Mouse (Mus musculus): ENCODE data around the gene Fam107b. TPM values are rescaled to one million over a fixed set of nuclear protein-coding genes. Genes with fewer than 3 reads are reported as not detected.
A peak's percentile ranks its signal among the peaks of the same experiment; 100 is the strongest.
"Not testable (repeated sequence)": the region's sequence is repeated elsewhere in the genome, so short reads cannot be mapped to it uniquely, and the experiment has no call there.

Gene Fam107b
- polyA plus RNA-seq, 1 experiment from 2014 or later = 42.2 TPM

GRCm38 (mm10) chr2:3717847-3718246 lies 147.6 kb downstream of the Fam107b start:
- 64% methylated on average over 4 of the region's 4 CpGs for WGBS
- H3K4me3 ChIP-seq (replicated peaks; ENCODE audit: low read length) = no peak overlapping the region

GRCm38 (mm10) chr2:3719436-3720121 lies 149.3 kb downstream of the Fam107b start:
- not testable (repeated sequence) for H3K4me2 ChIP-seq (ENCODE audit: low read depth, low read length)

More at GRCm38 (mm10) chr2:3717847-3718246, 147.6 kb downstream of the Fam107b start:
- Histone ChIP-seq H3K27me3 (ENCODE audit: control insufficient read depth, insufficient read depth, low read length) (no peaks in the 10 kb centered on the region), H3K9ac (ENCODE audit: low read length) (no peak overlapping the region), H3K36me3 (ENCODE audit: control insufficient read depth, insufficient read depth, low read length) (no peaks in the 10 kb centered on the region), H3K27ac (ENCODE audit: low read length) (no peak overlapping the region), H3K9me3 (replicated peaks; ENCODE audit: control insufficient read depth, low read length) (no peaks in the 10 kb centered on the region), H3K4me1 (ENCODE audit: control insufficient read depth, insufficient read depth, low read length) (peaks cover 30% of the 10 kb centered on the region), H3K4me2 (ENCODE audit: low read depth, low read length) (no peak overlapping the region)
- ATAC-seq (ENCODE audit: insufficient read depth, low FRiP score) = no peak

GRCm38 (mm10) chr2:3721107-3721506 lies 150.8 kb downstream of the Fam107b start:
- peaks cover 18% of the 10 kb centered on the region for H3K4me1 ChIP-seq (ENCODE audit: control insufficient read depth, insufficient read depth, low read length)
- 91% methylated on average over 5 of the region's 5 CpGs for WGBS
- H3K9me3 ChIP-seq (replicated peaks; ENCODE audit: control insufficient read depth, low read length) = no peaks in the 10 kb centered on the region
- no peak overlapping the region for H3K4me3 ChIP-seq (replicated peaks; ENCODE audit: low read length)
- H3K4me2 ChIP-seq (ENCODE audit: low read depth, low read length) = no peak overlapping the region
- no peak overlapping the region for H3K27ac ChIP-seq (ENCODE audit: low read length)
- H3K36me3 ChIP-seq (ENCODE audit: control insufficient read depth, insufficient read depth, low read length) = no peaks in the 10 kb centered on the region
- no peak overlapping the region for H3K9ac ChIP-seq (ENCODE audit: low read length)
- H3K27me3 ChIP-seq (ENCODE audit: control insufficient read depth, insufficient read depth, low read length) = no peaks in the 10 kb centered on the region
- ATAC-seq (ENCODE audit: insufficient read depth, low FRiP score) = no peak

More at GRCm38 (mm10) chr2:3719436-3720121, 149.3 kb downstream of the Fam107b start:
- not testable (repeated sequence) for H3K27me3 ChIP-seq (ENCODE audit: control insufficient read depth, insufficient read depth, low read length); H3K36me3 ChIP-seq (ENCODE audit: control insufficient read depth, insufficient read depth, low read length); H3K4me3 ChIP-seq (replicated peaks; ENCODE audit: low read length); ATAC-seq (ENCODE audit: insufficient read depth, low FRiP score); H3K9me3 ChIP-seq (replicated peaks; ENCODE audit: control insufficient read depth, low read length); H3K27ac ChIP-seq (ENCODE audit: low read length); H3K9ac ChIP-seq (ENCODE audit: low read length)
- 76% methylated on average over 5 of the region's 5 CpGs for WGBS
- H3K4me1 ChIP-seq (ENCODE audit: control insufficient read depth, insufficient read depth, low read length) = peaks cover 28% of the 10 kb centered on the region

- Histone ChIP-seq H3K9me3 (replicated peaks; ENCODE audit: control insufficient read depth, low read length) (no peaks in the 10 kb centered on the region), H3K36me3 (ENCODE audit: control insufficient read depth, insufficient read depth, low read length) (no peaks in the 10 kb centered on the region), H3K4me3 (replicated peaks; ENCODE audit: low read length) (no peak overlapping the region), H3K4me2 (ENCODE audit: low read depth, low read length) (no peak overlapping the region), H3K4me1 (ENCODE audit: control insufficient read depth, insufficient read depth, low read length) (peaks cover 22% of the 10 kb centered on the region), H3K27ac (ENCODE audit: low read length) (no peak overlapping the region), H3K9ac (ENCODE audit: low read length) (no peak overlapping the region), H3K27me3 (ENCODE audit: control insufficient read depth, insufficient read depth, low read length) (no peaks in the 10 kb centered on the region)
- 51% methylated on average over 6 of the region's 6 CpGs for WGBS
- no peak for ATAC-seq (ENCODE audit: insufficient read depth, low FRiP score)
Measured at GRCm38 (mm10) chr2:3721974-3722373, 151.7 kb downstream of the Fam107b start.

- Histone ChIP-seq H3K4me1 (ENCODE audit: control insufficient read depth, insufficient read depth, low read length) (peaks cover 18% of the 10 kb centered on the region), H3K9ac (ENCODE audit: low read length) (no peak overlapping the region), H3K4me3 (replicated peaks; ENCODE audit: low read length) (no peak overlapping the region), H3K27me3 (ENCODE audit: control insufficient read depth, insufficient read depth, low read length) (no peaks in the 10 kb centered on the region), H3K27ac (ENCODE audit: low read length) (no peak overlapping the region), H3K36me3 (ENCODE audit: control insufficient read depth, insufficient read depth, low read length) (no peaks in the 10 kb centered on the region), H3K4me2 (ENCODE audit: low read depth, low read length) (no peak overlapping the region), H3K9me3 (replicated peaks; ENCODE audit: control insufficient read depth, low read length) (no peaks in the 10 kb centered on the region)
- WGBS = 72% methylated on average over 8 of the region's 8 CpGs
- no peak for ATAC-seq (ENCODE audit: insufficient read depth, low FRiP score)
Measured at GRCm38 (mm10) chr2:3723391-3724106, 153.3 kb downstream of the Fam107b start.

- no peaks in the 10 kb centered on the region for H3K27me3 ChIP-seq (ENCODE audit: control insufficient read depth, insufficient read depth, low read length)
- H3K27ac ChIP-seq (ENCODE audit: low read length) = peak overlapping the region; percentile 23
- no peak overlapping the region for H3K4me3 ChIP-seq (replicated peaks; ENCODE audit: low read length)
- H3K4me2 ChIP-seq (ENCODE audit: low read depth, low read length) = peak overlapping the region; percentile 23
- no peaks in the 10 kb centered on the region for H3K9me3 ChIP-seq (replicated peaks; ENCODE audit: control insufficient read depth, low read length)
- no peak overlapping the region for H3K9ac ChIP-seq (ENCODE audit: low read length)
- WGBS = 43% methylated on average over 13 of the region's 13 CpGs
- H3K4me1 ChIP-seq (ENCODE audit: control insufficient read depth, insufficient read depth, low read length) = peaks cover 24% of the 10 kb centered on the region
- H3K36me3 ChIP-seq (ENCODE audit: control insufficient read depth, insufficient read depth, low read length) = no peaks in the 10 kb centered on the region
- peak; percentile 12; the same call in 1 of the 2 replicates for ATAC-seq (ENCODE audit: insufficient read depth, low FRiP score)
Measured at GRCm38 (mm10) chr2:3726501-3727078, 156.3 kb downstream of the Fam107b start.

- no peak overlapping the region for H3K4me2 ChIP-seq (ENCODE audit: low read depth, low read length)
- 57% methylated on average over 5 of the region's 5 CpGs for WGBS
- no peak for ATAC-seq (ENCODE audit: insufficient read depth, low FRiP score)
Measured at GRCm38 (mm10) chr2:3727225-3727930, 157.1 kb downstream of the Fam107b start.

GRCm38 (mm10) chr2:3728090-3728489 lies 157.8 kb downstream of the Fam107b start:
- peaks cover 26% of the 10 kb centered on the region for H3K4me1 ChIP-seq (ENCODE audit: control insufficient read depth, insufficient read depth, low read length)
- H3K4me3 ChIP-seq (replicated peaks; ENCODE audit: low read length) = no peak overlapping the region
- no peak for ATAC-seq (ENCODE audit: insufficient read depth, low FRiP score)
- no peak overlapping the region for H3K9ac ChIP-seq (ENCODE audit: low read length)
- no peaks in the 10 kb centered on the region for H3K27me3 ChIP-seq (ENCODE audit: control insufficient read depth, insufficient read depth, low read length)
- H3K4me2 ChIP-seq (ENCODE audit: low read depth, low read length) = no peak overlapping the region
- 90% methylated on average over 4 of the region's 4 CpGs for WGBS
- H3K36me3 ChIP-seq (ENCODE audit: control insufficient read depth, insufficient read depth, low read length) = no peaks in the 10 kb centered on the region
- H3K9me3 ChIP-seq (replicated peaks; ENCODE audit: control insufficient read depth, low read length) = no peaks in the 10 kb centered on the region
- H3K27ac ChIP-seq (ENCODE audit: low read length) = no peak overlapping the region

More at GRCm38 (mm10) chr2:3727225-3727930, 157.1 kb downstream of the Fam107b start:
- no peak overlapping the region for H3K9ac ChIP-seq (ENCODE audit: low read length)
- H3K27ac ChIP-seq (ENCODE audit: low read length) = no peak overlapping the region
- no peaks in the 10 kb centered on the region for H3K36me3 ChIP-seq (ENCODE audit: control insufficient read depth, insufficient read depth, low read length)
- no peak overlapping the region for H3K4me3 ChIP-seq (replicated peaks; ENCODE audit: low read length)
- H3K4me1 ChIP-seq (ENCODE audit: control insufficient read depth, insufficient read depth, low read length) = peaks cover 22% of the 10 kb centered on the region
- H3K9me3 ChIP-seq (replicated peaks; ENCODE audit: control insufficient read depth, low read length) = no peaks in the 10 kb centered on the region
- no peaks in the 10 kb centered on the region for H3K27me3 ChIP-seq (ENCODE audit: control insufficient read depth, insufficient read depth, low read length)

Data from stomach, embryonic 16.5 days (tissue).